Mouse (Mus musculus) thymus, adult 2 months (tissue): Measurements from ENCODE around the gene Ccdc74a.

Source experiments
- CTCF ChIP-seq: fragments of 200-500 bp; IDR thresholded peaks from 2 replicates; pipeline ENCODE4 v1.5.1; 2012; ENCODE audit warnings: mild to moderate bottlenecking, control low read depth, low read length, moderate library complexity, borderline replicate concordance; ENCODE audit not compliant: control insufficient read depth, poor library complexity, insufficient read depth; ENCODE audit errors: extremely low read depth
- POLR2A ChIP-seq: fragments of 200-500 bp; IDR thresholded peaks from 2 replicates; pipeline ENCODE4 v1.6.1; 2012; ENCODE audit warnings: mild to moderate bottlenecking, low read length, control low read depth, moderate library complexity; ENCODE audit not compliant: control insufficient read depth, poor library complexity, insufficient read depth; ENCODE audit errors: extremely low read depth

- no peak for TF ChIP-seq CTCF
- no peak for TF ChIP-seq POLR2A
These were observed 12.6 kb upstream of the Ccdc74a start for GRCm38 (mm10) chr16:17633481-17634181.
